Mouse (Mus musculus): Measurements from ENCODE around the gene Naaladl1. TPM values are rescaled to one million over a fixed set of nuclear protein-coding genes. Genes with fewer than 3 reads are reported as not detected.

Gene Naaladl1
- total RNA-seq (2021), result not detected

DNA sequence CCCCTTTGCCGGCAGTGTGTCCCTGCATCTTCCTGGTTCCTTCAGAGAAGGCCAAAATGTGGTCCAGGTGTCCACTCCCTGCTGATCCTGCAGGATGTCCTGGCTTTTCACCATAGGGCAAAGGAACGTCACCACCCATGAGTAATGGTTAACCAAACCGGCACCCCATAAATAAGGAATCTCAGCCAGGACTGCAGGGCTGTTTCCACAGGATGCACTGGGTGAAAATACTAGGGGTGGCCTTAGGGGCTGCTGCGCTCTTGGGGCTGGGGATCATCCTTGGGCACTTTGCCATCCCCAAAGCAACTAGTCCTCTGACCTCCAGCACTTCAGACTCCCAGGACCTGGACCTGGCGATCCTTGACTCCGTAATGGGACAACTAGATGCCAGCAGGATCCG lies at the start of gene Naaladl1:
TSS of gene Naaladl1 (plus strand) at position 197 of the 400 bp plus-strand sequence.
- no peak for DNase-seq (ENCODE audit: low spot score)
- intact Hi-C loops (cut with DNase I), result no loop called here

- intact Hi-C loops (cut with DNase I), result no loop called here
- no peak for DNase-seq (ENCODE audit: low spot score)
Measured at GRCm38 (mm10) chr19:6056696-6057095, 48.9 kb upstream of the Naaladl1 start.

DNA sequence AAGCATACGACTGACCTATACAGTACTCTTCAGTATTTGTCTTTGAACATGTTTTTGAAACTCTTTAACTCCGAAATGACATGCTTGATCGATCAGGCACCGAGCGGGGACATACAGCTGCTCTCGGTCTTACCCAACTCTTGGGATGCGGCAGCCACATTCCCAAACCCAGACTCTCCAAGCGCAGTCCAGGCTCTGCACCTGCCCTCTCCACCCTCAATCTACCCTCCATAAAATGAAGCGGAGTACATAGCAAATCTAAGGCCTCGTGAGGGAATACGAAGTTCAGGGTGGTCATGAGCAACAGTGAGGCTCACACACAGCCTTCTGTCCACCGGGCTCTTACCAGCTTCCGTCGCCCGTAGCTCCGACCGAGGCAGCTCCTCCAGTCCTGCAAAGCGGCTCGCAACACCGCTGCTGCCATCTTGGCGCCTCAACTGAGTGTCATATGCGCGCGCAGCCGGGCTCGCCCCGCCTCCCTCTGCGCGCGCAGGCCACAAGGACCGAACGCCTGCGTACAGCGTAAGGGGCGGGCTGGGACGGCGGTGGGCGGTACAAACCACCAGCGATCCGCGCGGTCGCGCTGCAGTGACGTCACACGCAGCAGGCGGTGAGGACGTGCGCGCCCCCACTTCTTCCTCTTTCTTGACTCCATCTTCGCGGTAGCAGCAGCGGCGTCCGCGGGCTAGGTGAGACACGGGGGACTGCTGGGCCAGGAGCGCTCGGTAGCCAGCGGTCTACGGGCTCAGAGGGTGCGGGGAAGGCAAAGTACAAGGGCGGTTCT lies 48.1 kb upstream of the Naaladl1 start, which contains the start of the genes Mrpl49 and Fau:
TSS of gene Mrpl49 (minus strand) at position 473 of the 784 bp plus-strand sequence.
TSS of gene Fau (plus strand) at position 532 of the 784 bp plus-strand sequence.
- intact Hi-C loops (cut with DNase I), result loop anchor here (1.0 kb wide), 1 partner anchor 27 kb away; the partner anchor contains the start of genes Cdca5 and Zfpl1
- DNase-seq (ENCODE audit: low spot score), result peak; percentile 97

- intact Hi-C loops (cut with DNase I), result loop anchor here (1.0 kb wide), 1 partner anchor 26 kb away; the partner anchor contains the start of genes Cdca5 and Zfpl1
- DNase-seq (ENCODE audit: low spot score), result no peak
Measured at GRCm38 (mm10) chr19:6058513-6058912, 47.1 kb upstream of the Naaladl1 start.

- no peak for DNase-seq (ENCODE audit: low spot score)
- intact Hi-C loops (cut with DNase I), result loop anchor here (1.0 kb wide), 1 partner anchor 25 kb away; the partner anchor contains the start of genes Cdca5 and Zfpl1
Measured at GRCm38 (mm10) chr19:6058966-6059365, 46.6 kb upstream of the Naaladl1 start.

- intact Hi-C loops (cut with DNase I), result no loop called here
- peak; percentile 89 for DNase-seq (ENCODE audit: low spot score)
Measured at GRCm38 (mm10) chr19:6061021-6061533, 44.5 kb upstream of the Naaladl1 start, which contains the start of gene Znhit2. TSS of gene Znhit2 (plus strand) at chr19:6061192.

GRCm38 (mm10) chr19:6061641-6062302 lies 43.8 kb upstream of the Naaladl1 start:
- no peak for DNase-seq (ENCODE audit: low spot score)
- intact Hi-C loops (cut with DNase I), result no loop called here

- no peak for DNase-seq (ENCODE audit: low spot score)
- intact Hi-C loops (cut with DNase I), result no loop called here
Measured at GRCm38 (mm10) chr19:6062418-6062817, 43.2 kb upstream of the Naaladl1 start.

GRCm38 (mm10) chr19:6063081-6063480 lies 42.5 kb upstream of the Naaladl1 start:
- intact Hi-C loops (cut with DNase I), result no loop called here
- DNase-seq (ENCODE audit: low spot score), result no peak

DNA sequence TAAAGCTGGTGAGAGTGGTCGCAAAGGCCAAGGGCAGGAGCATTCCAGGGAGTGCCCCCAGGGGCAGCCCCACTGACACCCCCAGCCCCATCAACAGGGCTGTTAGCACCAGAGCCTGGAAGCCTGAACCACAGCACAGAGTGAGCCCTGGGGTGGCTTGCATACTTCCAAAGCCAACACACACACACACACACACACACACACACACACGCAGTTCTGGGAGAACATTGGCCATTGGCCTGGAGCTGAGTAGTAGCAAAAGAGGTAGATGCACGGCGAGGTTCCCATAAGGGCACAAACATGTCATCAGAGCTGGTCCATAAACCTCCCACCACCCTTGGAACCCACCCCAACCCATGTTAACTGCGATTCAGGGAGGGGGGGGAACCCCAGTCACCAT lies 39.0 kb upstream of the Naaladl1 start:
- no peak for DNase-seq (ENCODE audit: low spot score)
- intact Hi-C loops (cut with DNase I), result no loop called here

- DNase-seq (ENCODE audit: low spot score), result no peak
- intact Hi-C loops (cut with DNase I), result no loop called here
Measured at GRCm38 (mm10) chr19:6067011-6067723, 38.4 kb upstream of the Naaladl1 start.

DNA sequence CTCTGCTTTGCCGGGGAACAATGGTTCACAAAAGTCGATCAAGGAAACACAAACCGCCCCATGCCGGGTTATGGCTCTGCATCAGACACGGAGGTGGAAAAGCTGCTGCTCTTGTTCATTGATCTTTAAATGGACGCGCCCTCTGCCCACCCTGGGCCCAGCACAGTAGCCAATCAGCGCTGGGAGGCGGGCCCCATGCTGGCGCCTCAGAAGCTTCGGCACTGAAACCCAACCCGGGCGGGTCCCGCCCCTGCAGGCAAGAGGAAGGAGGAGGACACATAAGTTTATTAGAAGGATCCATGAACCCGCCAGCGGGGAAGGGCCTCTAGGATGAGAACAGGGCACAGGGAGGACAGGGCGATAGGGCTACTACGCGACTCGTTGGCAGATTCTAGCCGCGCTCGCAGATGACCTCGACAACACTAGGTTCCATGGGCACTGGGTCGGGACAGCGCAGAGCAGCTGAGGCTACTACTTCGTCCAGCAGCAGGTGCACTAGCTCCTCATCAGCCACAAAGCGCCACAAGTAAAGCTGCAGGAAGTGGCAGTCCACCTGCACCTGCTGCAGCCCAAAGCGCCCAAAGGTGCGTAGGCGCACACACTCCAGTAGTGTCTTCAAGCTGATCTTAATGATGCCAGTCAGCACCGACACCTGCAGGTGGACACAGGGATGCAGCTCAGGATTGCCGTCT lies 37.7 kb upstream of the Naaladl1 start, which contains the start of gene Tm7sf2:
TSS of gene Tm7sf2 (minus strand) at position 650 of the 692 bp plus-strand sequence.
- intact Hi-C loops (cut with DNase I), result no loop called here
- DNase-seq (ENCODE audit: low spot score), result peak; percentile 86

DNA sequence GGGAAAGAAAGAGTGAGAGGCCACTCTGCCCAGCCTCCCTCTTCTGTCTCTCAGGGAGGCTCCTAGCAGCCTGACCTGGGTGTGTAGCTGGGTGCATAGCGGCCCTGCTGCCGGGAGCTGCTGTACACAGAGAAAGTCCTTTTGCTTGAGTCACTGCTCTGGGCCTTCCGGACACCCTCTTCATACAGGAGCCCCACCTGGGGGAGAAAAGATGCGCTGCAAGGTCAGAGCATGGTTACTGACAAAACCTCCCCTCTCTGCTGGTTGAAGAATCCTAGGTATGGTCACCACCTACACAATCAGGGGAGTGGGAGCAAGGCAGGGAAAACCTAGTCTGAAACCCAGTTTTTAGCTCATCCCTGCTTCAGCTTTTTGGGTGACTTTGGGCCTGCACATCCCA lies 36.6 kb upstream of the Naaladl1 start:
- intact Hi-C loops (cut with DNase I), result no loop called here
- no peak for DNase-seq (ENCODE audit: low spot score)

GRCm38 (mm10) chr19:6069851-6070250 lies 35.7 kb upstream of the Naaladl1 start:
- intact Hi-C loops (cut with DNase I), result no loop called here
- no peak for DNase-seq (ENCODE audit: low spot score)

DNA sequence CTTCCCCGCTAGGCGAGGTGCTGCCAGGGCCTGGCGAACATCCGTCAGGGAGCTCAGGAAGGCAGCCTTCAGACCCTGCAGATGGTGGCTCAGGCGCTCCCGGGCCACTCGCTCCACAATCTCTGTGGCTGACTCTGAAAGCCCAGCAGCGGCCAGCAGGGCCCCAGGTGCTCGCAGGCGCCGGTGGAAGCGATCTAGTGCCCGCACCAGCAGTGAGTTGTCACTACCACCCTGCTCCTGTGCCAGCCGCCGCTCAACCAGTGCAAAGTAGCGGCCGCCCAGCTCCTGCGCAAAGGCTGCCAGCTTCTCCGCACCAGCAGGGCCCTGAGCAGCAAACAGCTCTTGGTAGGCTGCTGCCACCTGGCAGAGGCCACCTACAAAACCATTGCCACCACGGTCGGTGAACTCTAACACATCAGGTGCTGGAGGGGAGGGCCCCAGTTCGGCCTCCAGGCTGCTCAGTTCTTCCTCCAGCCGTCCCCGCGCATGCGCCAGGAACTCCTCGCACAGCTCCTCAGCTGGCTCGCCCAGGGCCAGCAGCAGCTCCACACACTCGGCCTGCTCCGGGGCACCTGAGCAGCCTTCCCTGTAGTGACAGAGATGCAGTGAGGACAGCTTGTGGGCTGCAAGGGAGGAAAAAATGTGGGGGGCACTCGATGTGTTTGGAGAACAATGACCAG lies 34.9 kb upstream of the Naaladl1 start:
- intact Hi-C loops (cut with DNase I), result no loop called here
- DNase-seq (ENCODE audit: low spot score), result no peak

DNA sequence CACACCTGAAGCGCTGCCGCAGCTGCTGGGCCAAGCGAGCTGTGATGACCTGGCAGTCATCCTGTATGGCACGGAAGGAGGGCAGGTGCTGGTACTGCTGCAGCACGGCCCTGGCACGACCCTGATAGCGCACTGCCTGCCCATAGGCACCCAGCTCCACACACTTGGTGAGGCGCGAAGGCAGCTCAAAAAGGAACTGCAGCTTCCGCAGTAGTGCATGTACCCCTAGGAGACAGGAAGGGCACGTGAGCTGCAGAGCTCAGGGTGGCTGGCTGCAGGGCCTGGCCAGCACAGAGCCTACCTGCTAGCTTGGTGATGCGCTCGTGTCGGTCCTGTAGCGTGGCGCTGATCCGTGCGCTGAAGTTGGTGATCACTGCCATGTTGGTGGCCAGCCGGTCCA lies 34.3 kb upstream of the Naaladl1 start:
- no peak for DNase-seq (ENCODE audit: low spot score)
- intact Hi-C loops (cut with DNase I), result no loop called here

DNA sequence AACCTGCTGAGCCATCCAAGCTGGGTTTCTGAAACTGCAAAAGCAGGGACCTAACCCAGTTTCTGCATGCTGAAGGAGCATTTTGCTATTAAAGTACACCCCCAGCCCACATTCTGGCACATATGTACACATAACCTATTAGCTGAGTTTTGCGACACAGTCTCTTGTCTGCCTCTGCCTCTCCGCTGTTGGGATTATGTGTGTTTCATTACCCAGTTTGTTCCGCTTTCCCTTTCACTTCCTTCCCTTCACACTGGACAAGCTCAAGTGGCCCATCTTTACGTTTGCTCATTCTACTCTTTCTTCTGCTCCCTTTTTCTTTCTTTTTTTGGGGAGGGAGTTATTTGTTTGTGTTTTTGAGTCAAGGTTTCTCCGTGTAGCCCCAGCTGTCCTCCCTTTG lies 31.7 kb upstream of the Naaladl1 start:
- intact Hi-C loops (cut with DNase I), result no loop called here
- DNase-seq (ENCODE audit: low spot score), result no peak

GRCm38 (mm10) chr19:6076564-6077393 lies 28.8 kb upstream of the Naaladl1 start, which contains the start of gene Vps51:
TSS of gene Vps51 (minus strand) at chr19:6077231.
- intact Hi-C loops (cut with DNase I), result no loop called here
- DNase-seq (ENCODE audit: low spot score), result peak; percentile 68
